Mouse (Mus musculus) cerebellum, postnatal 14 days (tissue): ENCODE results near the gene Il17rd.

Experiments
- DNase-seq, 2 experiments: peaks; one replicate each; pipeline ENCODE4 v3.0.0; 2021; ENCODE audit warnings: mixed read lengths in 2 of 2

Gene Il17rd

GRCm38 (mm10) chr14:27150011-27150640, 111.4 kb downstream of the Il17rd start:
- no peak for DNase-seq

- no peak for DNase-seq
Measured at GRCm38 (mm10) chr14:27151432-27151831, 112.7 kb downstream of the Il17rd start.

GRCm38 (mm10) chr14:27155088-27155487, 116.3 kb downstream of the Il17rd start:
- no peak for DNase-seq

- no peak for DNase-seq
Measured at GRCm38 (mm10) chr14:27156032-27156431, 117.3 kb downstream of the Il17rd start.
